Mouse (Mus musculus): ENCODE measurements at regions not wholly inside any gene's neighbourhood (a gene's known extent, or its start where the extent isn't known, plus 50 kb on each side); places are given as distances from the start of the nearest gene placed in this dataset.

GRCm38 (mm10) chr6:107422091-107422490 is 107.5 kb upstream of the Lrrn1 start:
- no peak for TF ChIP-seq CTCF (IDR thresholded peaks at IDR 0.05; ENCODE audit: borderline replicate concordance, extremely low read depth, insufficient read depth, insufficient read length)
- TF ChIP-seq POLR2A (IDR thresholded peaks at IDR 0.05; ENCODE audit: borderline replicate concordance, extremely low read depth, insufficient read depth, insufficient read length, poor library complexity, severe bottlenecking), result no peak

All from brain, embryonic 14.5 days (tissue).